Mouse (Mus musculus): ENCODE measurements around the gene Cgnl1.

- TF ChIP-seq POLR2AphosphoS2 (IDR thresholded peaks at IDR 0.05; ENCODE audit: low read depth, low read length) (no peak), RCOR1 (conservative IDR thresholded peaks at IDR 0.05; ENCODE audit: low read depth, low read length) (no peak), CTCF (conservative IDR thresholded peaks at IDR 0.05 in 1 of 2, IDR thresholded peaks at IDR 0.05 in 1 of 2; ENCODE audit: low read depth in 2 of 2, low read length in 2 of 2) (no peak), NELFE (IDR thresholded peaks at IDR 0.05; ENCODE audit: low read depth, low read length) (no peak), ZNF384 (IDR thresholded peaks at IDR 0.05; ENCODE audit: low read depth, low read length) (no peak), EP300 (IDR thresholded peaks at IDR 0.05; ENCODE audit: low read length) (no peak; the same call in 1 of the 2 replicates), POLR2A (IDR thresholded peaks at IDR 0.05; ENCODE audit: low read depth, low read length) (no peak), RAD21 (IDR thresholded peaks at IDR 0.05; ENCODE audit: low read depth, low read length) (no peak)
Measured at GRCm38 (mm10) chr9:71589771-71590170, 181.6 kb downstream of the Cgnl1 start.
